Mouse (Mus musculus) heart, postnatal 0 days (tissue): ENCODE measurements around the gene Epm2aip1.
A peak's percentile ranks its signal among the peaks of the same experiment; 100 is the strongest.

ENCODE experiments used
- CTCF ChIP-seq: IDR thresholded peaks from 2 replicates; pipeline ENCODE4 v1.5.1; 2016; ENCODE audit warnings: antibody characterized with exemption, control low read depth, low read depth
- EP300 ChIP-seq: IDR thresholded peaks from 2 replicates; pipeline ENCODE4 v1.6.1; 2016; ENCODE audit warnings: antibody characterized with exemption, low read depth

DNA sequence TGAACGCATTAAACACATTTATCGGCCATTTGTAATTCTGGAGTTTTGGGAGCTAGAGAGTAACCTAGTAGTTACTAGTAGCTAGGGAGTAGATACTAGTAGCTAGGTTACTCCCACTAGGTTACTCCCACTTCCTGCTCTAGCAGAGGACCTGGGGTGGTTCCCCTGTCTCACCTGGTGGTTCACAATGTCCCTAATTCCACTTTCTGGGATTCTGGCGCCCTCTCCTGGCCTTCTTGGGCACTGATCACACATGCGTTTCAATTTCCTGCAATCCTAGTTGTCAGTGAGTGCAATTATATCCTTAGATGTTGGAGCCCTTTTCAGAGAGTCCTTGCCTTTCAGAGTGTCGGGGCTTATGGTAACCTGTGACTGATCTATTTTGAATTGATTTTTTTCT, 42.5 kb downstream of the Epm2aip1 start:
- peak; percentile 60 for TF ChIP-seq CTCF
- no peak for TF ChIP-seq EP300
